Comparison of ENCODE assay signal across 20 mouse cellular contexts in the genomic region with DNA sequence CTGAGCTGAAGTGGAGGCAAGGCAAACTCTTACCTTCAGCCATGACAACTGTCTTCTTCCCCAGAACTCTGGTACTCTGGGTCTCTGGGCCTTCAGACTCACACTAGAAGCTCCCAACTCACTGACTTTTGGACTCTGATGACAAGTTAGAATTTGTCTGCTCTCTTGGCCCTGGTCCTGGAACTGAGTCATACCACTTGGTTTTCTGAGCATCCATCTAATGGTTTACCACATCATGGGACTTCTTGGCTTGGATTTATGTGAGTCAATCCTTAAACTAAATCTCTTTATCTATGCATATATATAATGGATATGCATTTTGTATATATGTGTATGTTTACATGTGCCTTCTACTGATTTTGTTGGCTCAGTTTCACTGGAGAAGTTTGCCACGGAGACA.
A peak's percentile ranks its signal among the peaks of the same experiment; 100 is the strongest.
DNase-seq lines count a peak whose midpoint lies in the region; ATAC-seq lines count a peak whose summit lies in the region.
"Had no signal": no experiment of that assay in that cellular context is flagged by ENCODE, and none has a peak within 500 bp of the region (broad histone marks: within the 10 kb centered on the region; RNA-seq: fewer than 3 reads in every experiment).

No protein-coding gene starts in this region.

- no peaks in the 10 kb centered on the region for H3K9me3 ChIP-seq in midbrain, embryonic 11.5 days (ENCODE audit: control insufficient read depth, low read length)
- no peaks in the 10 kb centered on the region for H3K9me3 ChIP-seq in midbrain, embryonic 16.5 days (replicated peaks; ENCODE audit: control insufficient read depth, low read length, poor library complexity, severe bottlenecking)
- H3K9me3 ChIP-seq in midbrain, embryonic 13.5 days: no peaks in the 10 kb centered on the region
- H3K9me3 ChIP-seq: embryonic facial prominence, embryonic 12.5 days; heart, embryonic 15.5 days; hindbrain, embryonic 12.5 days; stomach, embryonic 15.5 days had no signal

- intact Hi-C loops in left cerebral cortex, postnatal 36 days (cut with DNase I): no loop called here

- H3K27me3 ChIP-seq in midbrain, embryonic 11.5 days (ENCODE audit: control insufficient read depth, insufficient read depth, low read length): no peaks in the 10 kb centered on the region
- no peaks in the 10 kb centered on the region for H3K27me3 ChIP-seq in midbrain, embryonic 16.5 days (ENCODE audit: control insufficient read depth, insufficient read depth, low read depth, low read length)
- H3K27me3 ChIP-seq in midbrain, embryonic 13.5 days: no peaks in the 10 kb centered on the region
- H3K27me3 ChIP-seq: embryonic facial prominence, embryonic 12.5 days; heart, embryonic 15.5 days; hindbrain, embryonic 12.5 days; neural tube, embryonic 13.5 days; stomach, embryonic 15.5 days had no signal

- H3K9ac ChIP-seq in midbrain, embryonic 11.5 days (ENCODE audit: low read length): no peak overlapping the region
- no peak overlapping the region for H3K9ac ChIP-seq in midbrain, embryonic 16.5 days (ENCODE audit: low read depth, low read length)
- H3K9ac ChIP-seq in midbrain, embryonic 13.5 days (replicated peaks): no peak overlapping the region
- H3K9ac ChIP-seq: embryonic facial prominence, embryonic 12.5 days; heart, embryonic 15.5 days; hindbrain, embryonic 12.5 days; neural tube, embryonic 13.5 days; stomach, embryonic 15.5 days had no signal

- H3K27ac ChIP-seq in midbrain, embryonic 11.5 days (ENCODE audit: low read depth, low read length): no peak overlapping the region
- no peak overlapping the region for H3K27ac ChIP-seq in midbrain, embryonic 16.5 days (ENCODE audit: low read length)
- H3K27ac ChIP-seq in midbrain, embryonic 13.5 days: no peak overlapping the region
- H3K27ac ChIP-seq: embryonic facial prominence, embryonic 12.5 days; heart, embryonic 15.5 days; hindbrain, embryonic 12.5 days; neural tube, embryonic 13.5 days; stomach, embryonic 15.5 days had no signal

- WGBS in midbrain, embryonic 11.5 days: 84% methylated on average over 1 of the region's 1 CpGs
- 97% methylated on average over 1 of the region's 1 CpGs for WGBS in midbrain, embryonic 16.5 days
- WGBS in midbrain, embryonic 13.5 days: 94% methylated on average over 1 of the region's 1 CpGs

- 0 out of 2 replicates have a peak, but pooled peaks cover 2% of the 10 kb centered on the region for H3K4me1 ChIP-seq in midbrain, embryonic 11.5 days (ENCODE audit: control insufficient read depth, insufficient read depth, low read length)
- no peaks in the 10 kb centered on the region for H3K4me1 ChIP-seq in midbrain, embryonic 16.5 days (ENCODE audit: control insufficient read depth, insufficient read depth, low read length)
- no peaks in the 10 kb centered on the region for H3K4me1 ChIP-seq in midbrain, embryonic 13.5 days (replicated peaks)
- H3K4me1 ChIP-seq: embryonic facial prominence, embryonic 12.5 days; heart, embryonic 15.5 days; neural tube, embryonic 13.5 days; stomach, embryonic 15.5 days had no signal

- no peaks in the 10 kb centered on the region for H3K36me3 ChIP-seq in midbrain, embryonic 11.5 days (ENCODE audit: control insufficient read depth, insufficient read depth, low read length)
- no peaks in the 10 kb centered on the region for H3K36me3 ChIP-seq in midbrain, embryonic 16.5 days (ENCODE audit: control insufficient read depth, insufficient read depth, low read length)
- no peaks in the 10 kb centered on the region for H3K36me3 ChIP-seq in midbrain, embryonic 13.5 days
- H3K36me3 ChIP-seq: embryonic facial prominence, embryonic 12.5 days; heart, embryonic 15.5 days; hindbrain, embryonic 12.5 days; neural tube, embryonic 13.5 days; stomach, embryonic 15.5 days had no signal

- no peak for ATAC-seq in midbrain, embryonic 11.5 days (ENCODE audit: low FRiP score)
- no peak for ATAC-seq in midbrain, embryonic 16.5 days
- ATAC-seq in midbrain, embryonic 13.5 days: no peak
- ATAC-seq: inflammation-experienced regulatory T-cells, adult 6 months had no signal

- peak; percentile 12 for DNase-seq in kidney, adult 18-20 months
- no peak for DNase-seq in kidney, postnatal 10 days
- DNase-seq in midbrain, embryonic 11.5 days (ENCODE audit: low spot score, missing footprints): peak; percentile 45
- peak; percentile 7 for DNase-seq in adrenal gland, postnatal 10 days
- no peak for DNase-seq in left cerebral cortex, postnatal 36 days (ENCODE audit: low spot score in 2 of 2)
- DNase-seq in urinary bladder, postnatal 4 days (ENCODE audit: low spot score in 2 of 2): no peak
- DNase-seq: cerebellum, adult 18-20 months; gastrocnemius, postnatal 10 days; layer of hippocampus, postnatal 36 days; left cerebral cortex, postnatal 4 days; lung, adult 2 months; right cerebral cortex, postnatal 14 days had no signal

- H3K4me2 ChIP-seq in midbrain, embryonic 11.5 days: no peak overlapping the region
- H3K4me2 ChIP-seq in midbrain, embryonic 16.5 days (ENCODE audit: low read length): no peak overlapping the region
- no peak overlapping the region for H3K4me2 ChIP-seq in midbrain, embryonic 13.5 days (replicated peaks)
- H3K4me2 ChIP-seq: embryonic facial prominence, embryonic 12.5 days; heart, embryonic 15.5 days; hindbrain, embryonic 12.5 days; neural tube, embryonic 13.5 days; stomach, embryonic 15.5 days had no signal

- no peak overlapping the region for H3K4me3 ChIP-seq in midbrain, embryonic 11.5 days (ENCODE audit: low read depth, low read length)
- no peak overlapping the region for H3K4me3 ChIP-seq in midbrain, embryonic 16.5 days (ENCODE audit: low read depth, low read length)
- no peak overlapping the region for H3K4me3 ChIP-seq in midbrain, embryonic 13.5 days (replicated peaks)
- H3K4me3 ChIP-seq: embryonic facial prominence, embryonic 12.5 days; heart, embryonic 15.5 days; hindbrain, embryonic 12.5 days; neural tube, embryonic 13.5 days; stomach, embryonic 15.5 days had no signal

Comparison
In these comparisons a context has a peak if more than half of its experiments do, and no peak if none do; other contexts are left out.
1. DNase-seq: peak in kidney, adult 18-20 months (single experiment), midbrain, embryonic 11.5 days (single experiment) and adrenal gland, postnatal 10 days (single experiment); none in kidney, postnatal 10 days (single experiment), left cerebral cortex, postnatal 36 days (0 of 2) and urinary bladder, postnatal 4 days (0 of 2).